ENCODE assay signal across 8 mouse cellular contexts in genomic region chr2:77401438-77402235, GRCm38 (mm10).
A peak's percentile ranks its signal among the peaks of the same experiment; 100 is the strongest.
DNase-seq lines count a peak whose midpoint lies in the region; ATAC-seq and TF ChIP-seq lines count a peak whose summit lies in the region.

No protein-coding gene starts in this region.

- no peaks in the 10 kb centered on the region for H3K9me3 ChIP-seq in heart, embryonic 16.5 days (replicated peaks; ENCODE audit: control insufficient read depth, low read length)

- intact Hi-C loops in left cerebral cortex, postnatal 4 days (cut with DNase I) = no loop called here

- no peak for TF ChIP-seq CTCF in olfactory bulb, adult 2 months (IDR thresholded peaks at IDR 0.05; ENCODE audit: insufficient read depth, low read depth, low read length)

- peaks cover 3% of the 10 kb centered on the region for H3K4me1 ChIP-seq in heart, embryonic 16.5 days (ENCODE audit: control insufficient read depth, insufficient read depth, low read length)
- H3K4me1 ChIP-seq in olfactory bulb, adult 2 months (ENCODE audit: control insufficient read depth, insufficient read depth, low read length) = peaks cover 8% of the 10 kb centered on the region

- WGBS in heart, embryonic 16.5 days = 11% methylated on average over 13 of the region's 13 CpGs
- WGBS in olfactory bulb, adult 2 months = 15% methylated on average over 13 of the region's 13 CpGs

- no peaks in the 10 kb centered on the region for H3K36me3 ChIP-seq in heart, embryonic 16.5 days (ENCODE audit: control insufficient read depth, insufficient read depth)

- TF ChIP-seq POLR2A in olfactory bulb, adult 2 months (IDR thresholded peaks at IDR 0.05; ENCODE audit: insufficient read depth, low read depth, low read length) = no peak

- peak overlapping the region; percentile 34 for H3K4me3 ChIP-seq in heart, embryonic 16.5 days (ENCODE audit: low read length)
- H3K4me3 ChIP-seq in olfactory bulb, adult 2 months (ENCODE audit: insufficient read depth, low read depth, low read length) = no peak overlapping the region

- 0 out of 2 replicates have a peak, but pooled peaks have one; percentile 45 for ATAC-seq in heart, embryonic 16.5 days (replicated peaks; ENCODE audit: extremely low read depth, insufficient read depth, low FRiP score)
- ATAC-seq in CD4-positive, CD25-positive, alpha-beta regulatory T cell, adult 4 months = no peak

- H3K27me3 ChIP-seq in heart, embryonic 16.5 days (ENCODE audit: control insufficient read depth, insufficient read depth, low read length) = no peaks in the 10 kb centered on the region

- peak overlapping the region; percentile 63 for H3K4me2 ChIP-seq in heart, embryonic 16.5 days (ENCODE audit: low read depth, low read length)

- H3K27ac ChIP-seq in heart, embryonic 16.5 days (ENCODE audit: low read length) = no peak overlapping the region
- 0 out of 2 replicates have a peak overlapping the region, but pooled peaks have one; percentile 17 for H3K27ac ChIP-seq in olfactory bulb, adult 2 months (ENCODE audit: insufficient read depth, low read depth, low read length)

- peak overlapping the region; percentile 6; the same call in 1 of the 2 replicates for H3K9ac ChIP-seq in heart, embryonic 16.5 days (ENCODE audit: low read length)

- DNase-seq in kidney, postnatal 4 days = peak; percentile 38 to 49
- DNase-seq in kidney, postnatal 14 days = no peak
- DNase-seq in cerebellum, adult 9-10 months = peak; percentile 51
- peak; percentile 40 for DNase-seq in left cerebral cortex, postnatal 4 days
- DNase-seq in urinary bladder, postnatal 25 days (ENCODE audit: low spot score) = no peak

Comparison
In these comparisons a context has a peak if more than half of its experiments do, and no peak if none do; other contexts are left out.
1. DNase-seq: peak in kidney, postnatal 4 days (2 of 2), cerebellum, adult 9-10 months (single experiment) and left cerebral cortex, postnatal 4 days (single experiment); none in kidney, postnatal 14 days (single experiment) and urinary bladder, postnatal 25 days (single experiment).